Mouse (Mus musculus) C2C12 (cell line): ENCODE measurements at regions not wholly inside any gene's neighbourhood (a gene's known extent, or its start where the extent isn't known, plus 50 kb on each side); places are given as distances from the start of the nearest gene placed in this dataset.

ENCODE experiments used
- CEBPB ChIP-seq: IDR thresholded peaks from one replicate; pipeline ENCODE4 v1.6.1; 2011; ENCODE audit warnings: low read depth, mild to moderate bottlenecking, control low read depth, moderate library complexity
- CTCF ChIP-seq: IDR thresholded peaks from one replicate; pipeline ENCODE4 v1.5.1; 2011; ENCODE audit not compliant: control insufficient read depth, insufficient read depth, insufficient read length
- FOSL1 ChIP-seq: IDR thresholded peaks from one replicate; pipeline ENCODE4 v1.8.0; 2011; ENCODE audit warnings: mild to moderate bottlenecking, low read length; ENCODE audit not compliant: poor library complexity, insufficient read depth, severe bottlenecking
- MAX ChIP-seq: IDR thresholded peaks from one replicate; pipeline ENCODE4 v1.6.1; 2011; ENCODE audit warnings: mild to moderate bottlenecking, control low read depth
- MYOD1 ChIP-seq: IDR thresholded peaks from one replicate; pipeline ENCODE4 v1.6.1; 2011; ENCODE audit warnings: low read depth; ENCODE audit not compliant: control insufficient read depth, insufficient read length
- USF1 ChIP-seq: IDR thresholded peaks from one replicate; pipeline ENCODE4 v1.6.1; 2011; ENCODE audit warnings: low read depth, mild to moderate bottlenecking, control low read depth, moderate library complexity

DNA sequence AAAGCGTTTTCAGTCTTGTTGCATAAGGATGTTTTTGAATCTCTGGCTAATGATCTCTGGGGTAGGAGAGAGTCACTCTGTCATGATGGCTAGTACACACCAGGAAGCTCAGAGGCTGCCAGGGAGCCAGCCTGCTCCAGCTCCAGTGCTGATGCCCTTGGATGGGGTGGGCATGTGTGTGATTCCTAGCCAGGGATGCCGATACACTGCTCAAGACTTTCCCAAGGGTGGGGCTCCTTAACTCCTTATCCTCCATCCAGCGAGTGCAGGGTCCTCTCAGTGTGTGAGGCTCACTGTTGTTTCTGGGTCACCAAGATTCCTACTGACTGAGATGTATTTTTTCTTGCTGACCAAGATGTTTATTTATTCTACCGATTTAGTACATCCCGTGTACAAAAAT lies 122.4 kb upstream of the Gjb5 start:
- TF ChIP-seq CTCF: no peak
- TF ChIP-seq MAX: no peak
- TF ChIP-seq USF1: no peak
- no peak for TF ChIP-seq CEBPB
- no peak for TF ChIP-seq MYOD1
- TF ChIP-seq FOSL1: no peak
